Mouse (Mus musculus) naive thymus-derived CD4-positive, alpha-beta T cell, adult 2 months (primary cell): ENCODE data around the gene Zmym3.
A peak's percentile ranks its signal among the peaks of the same experiment; 100 is the strongest.

Experiments used
- DNase-seq: peaks from one replicate; pipeline ENCODE4 v3.0.0-alpha.2; 2011; ENCODE audit warnings: low read depth

Gene Zmym3

GRCm38 (mm10) chrX:101420700-101421095 lies at the start of gene Zmym3:
Gene Zmym3, minus strand, starts transcription at chrX:101420849.
- DNase-seq, result no peak

- DNase-seq, result no peak
Measured at GRCm38 (mm10) chrX:101451591-101451990, 30.9 kb upstream of the Zmym3 start.

- DNase-seq, result no peak
Measured at GRCm38 (mm10) chrX:101451147-101451546, 30.5 kb upstream of the Zmym3 start.

- no peak for DNase-seq
Measured at GRCm38 (mm10) chrX:101448886-101449475, 28.3 kb upstream of the Zmym3 start, which contains the start of gene Itgb1bp2. Gene Itgb1bp2, plus strand, starts transcription at chrX:101449088.

GRCm38 (mm10) chrX:101429976-101430375 lies 9.3 kb upstream of the Zmym3 start:
- DNase-seq, result no peak

- peak; percentile 95 for DNase-seq
Measured at GRCm38 (mm10) chrX:101429142-101429949, 8.7 kb upstream of the Zmym3 start, which contains the start of gene Nono. Gene Nono, plus strand, starts transcription at chrX:101429318.

GRCm38 (mm10) chrX:101428785-101429141 lies 8.1 kb upstream of the Zmym3 start:
- no peak for DNase-seq

- peak; percentile 66 for DNase-seq
Measured at GRCm38 (mm10) chrX:101427774-101428173, 7.1 kb upstream of the Zmym3 start.

- no peak for DNase-seq
Measured at GRCm38 (mm10) chrX:101423462-101423861, 2.8 kb upstream of the Zmym3 start.

- peak; percentile 83 for DNase-seq
Measured at GRCm38 (mm10) chrX:101419725-101420699, 637 bp downstream of the Zmym3 start.

GRCm38 (mm10) chrX:101418946-101419724 lies 1.5 kb downstream of the Zmym3 start:
- peak; percentile 30 for DNase-seq

GRCm38 (mm10) chrX:101396459-101396858 lies 24.2 kb downstream of the Zmym3 start:
- no peak for DNase-seq

GRCm38 (mm10) chrX:101394341-101394740 lies 26.3 kb downstream of the Zmym3 start:
- DNase-seq, result no peak

GRCm38 (mm10) chrX:101388866-101389537 lies 31.6 kb downstream of the Zmym3 start:
- DNase-seq, result no peak

GRCm38 (mm10) chrX:101386222-101386621 lies 34.4 kb downstream of the Zmym3 start:
- DNase-seq, result no peak

- DNase-seq, result peak; percentile 4
Measured at GRCm38 (mm10) chrX:101384439-101385137, 36.1 kb downstream of the Zmym3 start.

GRCm38 (mm10) chrX:101383455-101383854 lies 37.2 kb downstream of the Zmym3 start:
- DNase-seq, result no peak

GRCm38 (mm10) chrX:101379744-101380143 lies 40.9 kb downstream of the Zmym3 start:
- DNase-seq, result no peak

- no peak for DNase-seq
Measured at GRCm38 (mm10) chrX:101377076-101377475, 43.6 kb downstream of the Zmym3 start.
